Mouse (Mus musculus) midbrain, postnatal 0 days (tissue): ENCODE results near the gene Mzf1. TPM values are rescaled to one million over a fixed set of nuclear protein-coding genes. Genes with fewer than 3 reads are reported as not detected.
"Not testable (repeated sequence)": the region's sequence is repeated elsewhere in the genome, so short reads cannot be mapped to it uniquely, and the experiment has no call there.

ENCODE experiments used
- ATAC-seq: fragments of 200-750 bp; cut with Nextera tagmentation; 2 replicates; pipeline ENCODE4 v1.8.0; 2017; ENCODE audit warnings: moderate number of reproducible peaks, mild to moderate bottlenecking, moderate TSS enrichment, moderate library complexity; ENCODE audit not compliant: low FRiP score
- DNase-seq: peaks from one replicate; pipeline ENCODE4 v3.0.0-alpha.2; 2015; ENCODE audit warnings: low spot score
- H3K27ac ChIP-seq: fragments of 300-500 bp; sonication (generic); 2 replicates; pipeline ENCODE4 v1.5.1; 2014; ENCODE audit warnings: low read depth, mild to moderate bottlenecking, low read length, mixed read lengths
- H3K27me3 ChIP-seq: fragments of 300-500 bp; sonication (generic); 2 replicates; pipeline ENCODE4 v1.6.1; 2014; ENCODE audit warnings: low read length, control low read depth, mixed read lengths; ENCODE audit not compliant: insufficient read depth
- H3K36me3 ChIP-seq: fragments of 300-500 bp; sonication (generic); 2 replicates; pipeline ENCODE4 v1.6.1; 2014; ENCODE audit warnings: low read length, control low read depth, mixed read lengths; ENCODE audit not compliant: insufficient read depth
- H3K4me1 ChIP-seq: fragments of 300-500 bp; sonication (generic); 2 replicates; pipeline ENCODE4 v1.6.1; 2014; ENCODE audit warnings: mild to moderate bottlenecking, control low read depth, antibody characterized with exemption, low read length, mixed read lengths; ENCODE audit not compliant: insufficient read depth
- H3K4me2 ChIP-seq: fragments of 300-500 bp; sonication (generic); 2 replicates; pipeline ENCODE4 v1.6.1; 2014; ENCODE audit warnings: low read depth, mild to moderate bottlenecking, low read length, mixed read lengths; ENCODE audit not compliant: poor library complexity, severe bottlenecking
- H3K4me3 ChIP-seq: fragments of 300-500 bp; sonication (generic); 2 replicates; pipeline ENCODE4 v1.5.1; 2014; ENCODE audit warnings: low read depth, mild to moderate bottlenecking, low read length, moderate library complexity
- H3K9ac ChIP-seq: fragments of 300-500 bp; sonication (generic); replicated peaks from 2 replicates; pipeline ENCODE4 v1.6.1; 2014; ENCODE audit warnings: mild to moderate bottlenecking, low read length, moderate library complexity, mixed read lengths; ENCODE audit not compliant: poor library complexity, severe bottlenecking
- H3K9me3 ChIP-seq: fragments of 300-500 bp; sonication (generic); 2 replicates; pipeline ENCODE4 v1.6.1; 2016; ENCODE audit warnings: low read length, control low read depth
- CTCF ChIP-seq: IDR thresholded peaks from 2 replicates; pipeline ENCODE4 v1.5.1; 2016; ENCODE audit warnings: antibody characterized with exemption, mild to moderate bottlenecking
- whole genome bisulfite sequencing: fragments of 180-500 bp; shearing (Covaris S2); extraction: QIAGEN DNeasy Blood & Tissue Kit; methylation state at CpG from one replicate; pipeline ENCODE4 v1.1.7; 2014; 5-methylcytosine and 5-hydroxymethylcytosine counted together
- polyA plus RNA-seq: library from polyadenylated mRNA; unstranded; fragments of >200 nt; fragmentation: Nextera tagmentation; extraction: Ambion mirVana; gene quantifications from 2 replicates; pipeline ENCODE4 v1.2.1, GENCODE M21; 2015
- total RNA-seq: library from RNA; depleted of rRNA; stranded (reverse); fragments of >200 nt; gene quantifications from 2 replicates; pipeline ENCODE4 v1.2.3, GENCODE M21; 2014; rRNA removed

The Mzf1 gene
- total RNA-seq (13.2 and 14.4 TPM in 2 replicates), polyA plus RNA-seq (12.2 TPM in 2 replicates)

GRCm38 (mm10) chr7:13054287-13055010 lies at the start of gene Mzf1:
Gene Mzf1 (minus strand): TSS chr7:13054764.
- no peaks in the 10 kb centered on the region for H3K27me3 ChIP-seq
- H3K4me3 ChIP-seq: peak within 1 kb of the TSS; percentile 58
- H3K9ac ChIP-seq: peak within 1 kb of the TSS; percentile 42
- DNase-seq (peak; percentile 99), ATAC-seq (peak; percentile 96)
- no peaks in the 10 kb centered on the region; the same call in 1 of the 2 replicates for H3K36me3 ChIP-seq
- TF ChIP-seq CTCF: no peak
- WGBS: under 1% methylated on average over 41 of the region's 41 CpGs
- H3K4me2 ChIP-seq: peak within 1 kb of the TSS; percentile 58
- peaks cover 5% of the 10 kb centered on the region; the same call in 1 of the 2 replicates for H3K4me1 ChIP-seq
- H3K9me3 ChIP-seq: no peaks in the 10 kb centered on the region
- H3K27ac ChIP-seq: peak within 1 kb of the TSS; percentile 81

GRCm38 (mm10) chr7:13095073-13095472 lies 40.5 kb upstream of the Mzf1 start, which contains the start of gene Vmn1r85:
Gene Vmn1r85 (minus strand): TSS chr7:13095173.
- no peak within 1 kb of the TSS for H3K4me2 ChIP-seq
- H3K36me3 ChIP-seq: no peaks in the 10 kb centered on the region
- WGBS: 59% methylated on average over 3 of the region's 3 CpGs
- H3K4me1 ChIP-seq: no peaks in the 10 kb centered on the region
- no peaks in the 10 kb centered on the region for H3K27me3 ChIP-seq
- ATAC-seq (no peak), DNase-seq (no peak)
- no peak for TF ChIP-seq CTCF
- no peak within 1 kb of the TSS for H3K27ac ChIP-seq
- H3K4me3 ChIP-seq: no peak within 1 kb of the TSS
- H3K9me3 ChIP-seq: no peaks in the 10 kb centered on the region
- H3K9ac ChIP-seq: no peak within 1 kb of the TSS

GRCm38 (mm10) chr7:13072293-13072692 lies 17.7 kb upstream of the Mzf1 start:
- no peak for DNase-seq
- H3K27me3 ChIP-seq: no peaks in the 10 kb centered on the region
- ATAC-seq: no peak
- H3K4me1 ChIP-seq: no peaks in the 10 kb centered on the region
- no peak for TF ChIP-seq CTCF
- no peak overlapping the region for H3K9ac ChIP-seq
- WGBS: 63% methylated on average over 5 of the region's 5 CpGs
- H3K4me3 ChIP-seq: no peak overlapping the region
- no peak overlapping the region for H3K27ac ChIP-seq
- no peak overlapping the region for H3K4me2 ChIP-seq
- H3K36me3 ChIP-seq: no peaks in the 10 kb centered on the region
- H3K9me3 ChIP-seq: no peaks in the 10 kb centered on the region

- not testable (repeated sequence) for H3K36me3 ChIP-seq, DNase-seq, H3K27ac ChIP-seq, H3K4me1 ChIP-seq, H3K9me3 ChIP-seq, H3K4me3 ChIP-seq, H3K9ac ChIP-seq, ATAC-seq, H3K4me2 ChIP-seq, H3K27me3 ChIP-seq
- 46% methylated on average over 2 of the region's 2 CpGs for WGBS
- peak; percentile 50 for TF ChIP-seq CTCF
Measured at GRCm38 (mm10) chr7:13063399-13063798, 8.8 kb upstream of the Mzf1 start.

GRCm38 (mm10) chr7:13059536-13059935 lies 5.0 kb upstream of the Mzf1 start:
- no peaks in the 10 kb centered on the region for H3K9me3 ChIP-seq
- no peak overlapping the region for H3K4me3 ChIP-seq
- H3K27ac ChIP-seq: no peak overlapping the region
- H3K36me3 ChIP-seq: no peaks in the 10 kb centered on the region
- H3K4me2 ChIP-seq: no peak overlapping the region
- no peak for TF ChIP-seq CTCF
- H3K4me1 ChIP-seq: no peaks in the 10 kb centered on the region; the same call in 1 of the 2 replicates
- H3K9ac ChIP-seq: no peak overlapping the region
- no peaks in the 10 kb centered on the region for H3K27me3 ChIP-seq
- DNase-seq (no peak), ATAC-seq (no peak)
- 87% methylated on average over 9 of the region's 9 CpGs for WGBS

GRCm38 (mm10) chr7:13056913-13057700 lies 2.5 kb upstream of the Mzf1 start:
- WGBS: 47% methylated on average over 8 of the region's 8 CpGs
- ATAC-seq (no peak), DNase-seq (no peak)
- no peak overlapping the region for H3K9ac ChIP-seq
- H3K4me3 ChIP-seq: no peak overlapping the region
- no peak overlapping the region for H3K4me2 ChIP-seq
- peak; percentile 47 for TF ChIP-seq CTCF
- H3K36me3 ChIP-seq: no peaks in the 10 kb centered on the region
- no peak overlapping the region for H3K27ac ChIP-seq
- peaks cover 5% of the 10 kb centered on the region; the same call in 1 of the 2 replicates for H3K4me1 ChIP-seq
- H3K27me3 ChIP-seq: no peaks in the 10 kb centered on the region
- H3K9me3 ChIP-seq: no peaks in the 10 kb centered on the region
